Mouse (Mus musculus): ENCODE measurements around the gene Slc17a7. TPM values are rescaled to one million over a fixed set of nuclear protein-coding genes. Genes with fewer than 3 reads are reported as not detected.

Slc17a7 gene
- polyA plus RNA-seq, 1 experiment: 397 TPM

DNA sequence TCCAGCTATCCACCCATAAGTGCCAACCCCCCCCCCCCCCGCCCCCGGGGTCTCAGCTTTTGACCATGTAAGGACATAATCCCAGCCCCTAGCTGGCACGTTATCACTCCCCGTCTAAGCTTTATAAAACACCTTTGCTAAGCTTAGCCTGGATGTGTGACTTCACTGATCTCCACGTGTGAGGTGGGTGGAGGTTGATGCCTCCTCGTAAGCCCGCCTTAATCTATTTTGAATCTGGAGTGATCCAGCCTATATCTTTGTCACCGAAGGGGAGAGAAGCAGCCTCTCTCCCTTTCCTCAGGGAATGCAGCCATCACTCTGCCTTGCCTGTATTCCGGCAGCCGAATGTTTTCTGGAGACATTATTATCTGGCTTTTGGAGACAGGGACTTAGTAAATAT is 38.9 kb downstream of the Slc17a7 start:
- H3K4me3 ChIP-seq (replicated peaks; ENCODE audit: insufficient read depth, low read depth, low read length): no peak overlapping the region
- DNase-seq: no peak
- 66% methylated on average over 10 of the region's 10 CpGs for WGBS
- peaks cover 10% of the 10 kb centered on the region; the same call in 1 of the 2 replicates for H3K4me1 ChIP-seq (ENCODE audit: control insufficient read depth, insufficient read depth, low read length)
- no peak overlapping the region for H3K27ac ChIP-seq (ENCODE audit: insufficient read depth, low read length)
- H3K27me3 ChIP-seq (ENCODE audit: control insufficient read depth, insufficient read depth, low read length): no peaks in the 10 kb centered on the region
- TF ChIP-seq CTCF (IDR thresholded peaks at IDR 0.05; ENCODE audit: borderline replicate concordance, insufficient read depth, low read depth, low read length): no peak
- TF ChIP-seq POLR2A (IDR thresholded peaks at IDR 0.05; ENCODE audit: borderline replicate concordance, insufficient read depth, low read length): no peak

DNA sequence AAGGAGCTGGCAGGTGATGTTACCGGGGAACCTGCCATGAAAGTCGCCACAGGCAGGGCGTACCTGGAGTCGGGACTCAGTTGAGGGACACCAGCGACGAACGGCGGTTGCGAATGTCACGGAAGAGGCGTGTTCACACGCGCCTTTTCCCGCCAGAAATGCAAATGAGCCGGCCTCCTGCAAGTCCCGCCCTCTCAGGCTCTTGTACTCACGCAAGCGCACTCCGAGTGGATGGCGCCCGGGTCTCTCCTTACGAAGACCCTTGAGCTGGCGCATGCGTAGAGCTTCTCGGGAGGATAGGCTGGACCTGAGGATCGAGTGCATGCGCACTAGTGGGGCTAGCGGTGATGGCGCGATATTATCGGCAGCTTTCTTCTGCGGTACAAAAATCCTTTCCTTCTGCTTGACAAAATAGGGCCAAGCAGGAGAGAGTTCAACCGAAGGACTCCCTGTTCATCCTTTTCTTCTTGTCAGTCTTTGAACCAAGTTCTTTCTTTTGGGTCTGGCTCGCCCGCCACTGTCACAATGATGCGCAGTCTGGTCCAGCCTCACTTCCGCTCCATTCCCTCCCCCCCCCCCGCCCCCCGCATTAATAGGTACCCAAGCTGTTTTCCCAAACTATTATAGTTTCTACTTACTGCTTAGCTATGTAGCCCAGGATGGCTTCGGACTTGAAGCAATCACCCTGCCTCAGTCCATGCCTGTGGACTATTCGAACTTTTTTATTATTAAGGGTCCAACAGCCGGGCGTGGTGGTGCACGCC is 40.8 kb downstream of the Slc17a7 start, which contains the start of gene Ccdc155:
Ccdc155 (minus strand) TSS at position 513 of the 764 bp plus-strand sequence.
- peak; percentile 95 to 96 for DNase-seq
- Histone ChIP-seq H3K27ac (ENCODE audit: insufficient read depth, low read length) (peak within 1 kb of the TSS; percentile 57; the same call in 1 of the 2 replicates), H3K4me1 (ENCODE audit: control insufficient read depth, insufficient read depth, low read length) (no peaks in the 10 kb centered on the region; the same call in 1 of the 2 replicates), H3K4me3 (replicated peaks; ENCODE audit: insufficient read depth, low read depth, low read length) (peak within 1 kb of the TSS; percentile 70), H3K27me3 (ENCODE audit: control insufficient read depth, insufficient read depth, low read length) (no peaks in the 10 kb centered on the region)
- 6% methylated on average over 44 of the region's 44 CpGs for WGBS
- TF ChIP-seq CTCF (IDR thresholded peaks at IDR 0.05; ENCODE audit: borderline replicate concordance, insufficient read depth, low read depth, low read length) (no peak), POLR2A (IDR thresholded peaks at IDR 0.05; ENCODE audit: borderline replicate concordance, insufficient read depth, low read length) (peak; percentile 94; the same call in 1 of the 2 replicates)

- no peak overlapping the region for H3K27ac ChIP-seq (ENCODE audit: insufficient read depth, low read length)
- no peaks in the 10 kb centered on the region; the same call in 1 of the 2 replicates for H3K27me3 ChIP-seq (ENCODE audit: control insufficient read depth, insufficient read depth, low read length)
- DNase-seq: no peak
- WGBS: 83% methylated on average over 6 of the region's 6 CpGs
- no peak overlapping the region for H3K4me3 ChIP-seq (replicated peaks; ENCODE audit: insufficient read depth, low read depth, low read length)
- TF ChIP-seq POLR2A (IDR thresholded peaks at IDR 0.05; ENCODE audit: borderline replicate concordance, insufficient read depth, low read length) (no peak), CTCF (IDR thresholded peaks at IDR 0.05; ENCODE audit: borderline replicate concordance, insufficient read depth, low read depth, low read length) (no peak)
- no peaks in the 10 kb centered on the region; the same call in 1 of the 2 replicates for H3K4me1 ChIP-seq (ENCODE audit: control insufficient read depth, insufficient read depth, low read length)
Observed at GRCm38 (mm10) chr7:45208260-45208659, 44.5 kb downstream of the Slc17a7 start.

GRCm38 (mm10) chr7:45211070-45211469 is 47.3 kb downstream of the Slc17a7 start:
- DNase-seq: no peak
- Histone ChIP-seq H3K27me3 (ENCODE audit: control insufficient read depth, insufficient read depth, low read length) (peaks cover 2% of the 10 kb centered on the region; the same call in 1 of the 2 replicates), H3K4me1 (ENCODE audit: control insufficient read depth, insufficient read depth, low read length) (no peaks in the 10 kb centered on the region; the same call in 1 of the 2 replicates), H3K27ac (ENCODE audit: insufficient read depth, low read length) (no peak overlapping the region), H3K4me3 (replicated peaks; ENCODE audit: insufficient read depth, low read depth, low read length) (no peak overlapping the region)
- WGBS: 81% methylated on average over 10 of the region's 10 CpGs
- no peak for TF ChIP-seq CTCF (IDR thresholded peaks at IDR 0.05; ENCODE audit: borderline replicate concordance, insufficient read depth, low read depth, low read length)
- TF ChIP-seq POLR2A (IDR thresholded peaks at IDR 0.05; ENCODE audit: borderline replicate concordance, insufficient read depth, low read length): no peak

DNA sequence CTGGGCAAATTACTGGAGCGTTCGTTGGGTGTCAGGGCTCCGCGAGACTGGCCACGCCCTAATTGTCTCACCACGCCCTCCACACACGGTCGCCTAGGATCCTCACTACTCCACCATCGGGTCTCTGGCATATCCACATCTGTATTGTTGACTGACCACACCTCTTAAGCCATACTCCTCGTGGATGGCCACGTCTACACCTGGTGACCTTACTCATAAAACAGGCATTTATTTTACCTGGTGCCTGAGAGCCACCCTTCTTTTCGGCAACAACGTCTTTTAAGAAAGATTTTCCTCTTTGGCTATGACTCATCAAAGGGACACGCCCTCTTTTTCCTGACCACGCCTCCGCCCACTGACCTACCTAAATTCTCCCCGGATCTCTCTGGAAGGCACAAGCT is 48.1 kb downstream of the Slc17a7 start, which contains the start of gene Dkkl1:
Dkkl1 (minus strand) TSS at position 297 of the 401 bp plus-strand sequence.
- Histone ChIP-seq H3K4me1 (ENCODE audit: control insufficient read depth, insufficient read depth, low read length) (no peaks in the 10 kb centered on the region; the same call in 1 of the 2 replicates), H3K4me3 (replicated peaks; ENCODE audit: insufficient read depth, low read depth, low read length) (no peak within 1 kb of the TSS), H3K27ac (ENCODE audit: insufficient read depth, low read length) (no peak within 1 kb of the TSS), H3K27me3 (ENCODE audit: control insufficient read depth, insufficient read depth, low read length) (peaks cover 2% of the 10 kb centered on the region; the same call in 1 of the 2 replicates)
- 11% methylated on average over 17 of the region's 17 CpGs for WGBS
- TF ChIP-seq POLR2A (IDR thresholded peaks at IDR 0.05; ENCODE audit: borderline replicate concordance, insufficient read depth, low read length): no peak
- no peak for TF ChIP-seq CTCF (IDR thresholded peaks at IDR 0.05; ENCODE audit: borderline replicate concordance, insufficient read depth, low read depth, low read length)
- DNase-seq: no peak

- Histone ChIP-seq H3K4me1 (ENCODE audit: control insufficient read depth, insufficient read depth, low read length) (no peaks in the 10 kb centered on the region; the same call in 1 of the 2 replicates), H3K27ac (ENCODE audit: insufficient read depth, low read length) (no peak overlapping the region), H3K4me3 (replicated peaks; ENCODE audit: insufficient read depth, low read depth, low read length) (no peak overlapping the region), H3K27me3 (ENCODE audit: control insufficient read depth, insufficient read depth, low read length) (peaks cover 2% of the 10 kb centered on the region; the same call in 1 of the 2 replicates)
- no peak for TF ChIP-seq CTCF (IDR thresholded peaks at IDR 0.05; ENCODE audit: borderline replicate concordance, insufficient read depth, low read depth, low read length)
- TF ChIP-seq POLR2A (IDR thresholded peaks at IDR 0.05; ENCODE audit: borderline replicate concordance, insufficient read depth, low read length): no peak
- 86% methylated on average over 7 of the region's 7 CpGs for WGBS
- DNase-seq: no peak
Observed at GRCm38 (mm10) chr7:45212356-45212755, 48.6 kb downstream of the Slc17a7 start.

GRCm38 (mm10) chr7:45213708-45214107 is 50.0 kb downstream of the Slc17a7 start:
- no peaks in the 10 kb centered on the region; the same call in 1 of the 2 replicates for H3K4me1 ChIP-seq (ENCODE audit: control insufficient read depth, insufficient read depth, low read length)
- 86% methylated on average over 5 of the region's 5 CpGs for WGBS

More at GRCm38 (mm10) chr7:45213708-45214107, 50.0 kb downstream of the Slc17a7 start:
- Histone ChIP-seq H3K27ac (ENCODE audit: insufficient read depth, low read length) (no peak overlapping the region), H3K27me3 (ENCODE audit: control insufficient read depth, insufficient read depth, low read length) (peaks cover 2% of the 10 kb centered on the region; the same call in 1 of the 2 replicates), H3K4me3 (replicated peaks; ENCODE audit: insufficient read depth, low read depth, low read length) (no peak overlapping the region)
- no peak for TF ChIP-seq POLR2A (IDR thresholded peaks at IDR 0.05; ENCODE audit: borderline replicate concordance, insufficient read depth, low read length)
- TF ChIP-seq CTCF (IDR thresholded peaks at IDR 0.05; ENCODE audit: borderline replicate concordance, insufficient read depth, low read depth, low read length): no peak
- no peak for DNase-seq
